Mouse (Mus musculus) embryo, embryonic 11 days (tissue): Measurements from ENCODE around the gene Tmprss11e.

Experiments
- DNase-seq: peaks from one replicate; pipeline ENCODE4 v3.0.0-alpha.2; 2015

Tmprss11e gene

DNA sequence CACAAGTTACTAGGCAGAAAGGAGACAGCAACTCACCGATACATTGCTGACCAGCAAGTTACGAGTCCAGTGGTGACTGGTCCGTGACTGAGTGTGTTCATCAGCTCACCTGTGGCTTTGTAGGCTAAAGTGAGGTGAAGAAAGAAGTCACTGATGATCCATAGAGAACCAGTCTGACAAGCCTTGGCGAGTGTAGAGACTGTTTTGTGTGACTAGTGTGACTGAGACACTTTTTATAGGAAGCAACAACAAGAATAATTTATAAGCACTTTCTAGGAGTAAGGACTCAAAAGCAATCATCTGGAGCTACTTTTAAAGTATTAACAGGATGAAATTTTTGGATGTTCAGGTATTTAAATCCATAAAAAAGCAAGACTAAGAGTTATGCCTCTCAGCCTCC is at the start of gene Tmprss11e:
TSS of gene Tmprss11e (minus strand) at position 101 of the 400 bp plus-strand sequence.
- no peak for DNase-seq

DNA sequence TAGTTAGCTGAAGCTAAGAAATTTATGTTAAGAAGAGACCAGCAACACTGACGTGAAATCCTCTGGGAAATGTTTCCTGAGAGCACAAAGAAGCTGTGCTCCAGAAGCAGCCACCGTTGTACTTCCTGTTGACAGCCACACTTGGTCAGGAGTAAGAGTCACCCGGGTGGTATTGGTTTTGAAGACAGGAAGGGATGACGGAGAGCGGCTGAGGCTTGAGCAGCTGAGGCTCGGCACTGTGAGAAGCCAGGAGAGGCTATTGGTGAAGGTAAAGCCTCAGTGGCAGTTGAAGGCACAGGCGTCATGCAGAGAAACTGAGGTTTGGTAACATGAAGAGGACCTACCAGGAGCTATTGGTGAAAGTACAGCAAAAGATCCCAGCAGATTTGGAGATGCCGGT is 47.2 kb upstream of the Tmprss11e start:
- DNase-seq, result no peak

DNA sequence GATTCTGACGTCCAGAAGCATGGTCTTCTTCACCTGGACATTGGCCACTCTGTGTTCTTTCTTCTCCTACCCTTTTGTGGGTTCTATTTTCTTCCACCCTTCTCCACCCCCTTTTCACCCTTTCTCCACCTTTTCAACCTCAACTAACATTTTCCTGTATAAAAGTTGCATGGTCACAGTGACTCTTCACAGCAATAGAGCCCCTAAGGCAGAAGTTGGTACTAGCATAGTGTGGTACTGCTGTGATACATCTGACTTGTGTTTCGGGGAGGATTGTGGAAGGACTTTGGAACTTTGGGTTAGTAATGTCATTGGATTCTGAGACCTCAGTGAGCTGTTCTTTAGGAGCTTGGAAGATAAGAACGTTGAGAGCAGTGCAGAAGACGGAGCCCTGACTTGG is 46.6 kb upstream of the Tmprss11e start:
- no peak for DNase-seq

DNA sequence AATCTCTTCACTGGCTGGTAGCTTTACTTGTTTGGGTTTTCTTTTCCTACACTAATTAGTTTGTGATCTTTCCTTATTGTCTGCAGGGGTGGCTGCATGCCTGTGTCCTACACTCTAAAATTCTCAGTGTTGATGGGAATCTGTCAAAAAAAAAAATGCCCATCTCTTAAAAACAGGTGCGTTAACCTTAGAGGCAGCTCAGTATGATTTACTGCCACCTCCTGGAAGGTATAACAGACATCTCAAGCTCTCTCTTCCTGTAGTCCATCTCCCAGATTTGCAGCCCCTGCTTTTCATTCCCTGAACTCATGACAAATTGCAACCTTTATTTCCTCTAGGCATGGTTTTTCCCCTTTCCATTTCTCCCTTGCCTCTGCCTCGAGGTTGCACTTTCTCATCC is 44.3 kb upstream of the Tmprss11e start:
- no peak for DNase-seq

DNA sequence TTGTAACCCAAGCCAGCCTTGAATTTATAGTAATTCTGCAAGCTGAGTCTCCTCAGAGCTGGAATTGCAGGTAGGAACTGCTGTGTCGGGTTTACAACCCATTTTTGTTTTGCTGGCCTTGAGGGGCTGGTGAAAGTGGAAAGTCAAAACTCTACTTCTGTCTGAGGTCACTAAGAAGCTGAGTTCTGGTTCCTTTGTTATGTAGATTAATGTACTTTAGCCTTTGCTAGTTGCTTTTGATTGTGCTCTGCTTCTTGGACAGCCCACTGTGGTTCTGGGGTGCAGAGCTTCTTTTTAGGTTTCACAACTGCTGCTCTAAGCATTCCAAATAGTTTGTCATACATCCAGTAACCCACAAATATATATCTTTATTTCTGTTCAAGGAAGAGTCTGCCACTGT is 41.2 kb upstream of the Tmprss11e start:
- DNase-seq, result no peak

DNA sequence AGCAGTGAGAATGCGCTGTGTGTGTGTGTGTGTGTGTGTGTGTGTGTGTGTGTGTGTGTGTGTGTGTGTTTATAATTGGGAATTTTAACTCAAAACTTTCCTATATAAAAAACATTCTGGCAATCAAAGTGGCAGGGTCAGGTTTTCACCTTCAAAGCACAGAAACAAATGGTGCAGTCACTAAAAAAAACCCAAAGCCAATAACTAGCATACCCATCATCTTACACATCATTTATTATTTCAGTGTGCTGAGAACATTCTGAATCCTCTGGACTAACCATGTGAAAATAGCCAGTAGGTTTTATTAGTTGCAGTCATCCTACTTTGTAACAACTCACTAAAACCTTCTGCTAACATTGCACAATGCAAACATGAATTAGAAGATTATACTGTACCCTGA is 38.6 kb upstream of the Tmprss11e start:
- DNase-seq, result no peak

DNA sequence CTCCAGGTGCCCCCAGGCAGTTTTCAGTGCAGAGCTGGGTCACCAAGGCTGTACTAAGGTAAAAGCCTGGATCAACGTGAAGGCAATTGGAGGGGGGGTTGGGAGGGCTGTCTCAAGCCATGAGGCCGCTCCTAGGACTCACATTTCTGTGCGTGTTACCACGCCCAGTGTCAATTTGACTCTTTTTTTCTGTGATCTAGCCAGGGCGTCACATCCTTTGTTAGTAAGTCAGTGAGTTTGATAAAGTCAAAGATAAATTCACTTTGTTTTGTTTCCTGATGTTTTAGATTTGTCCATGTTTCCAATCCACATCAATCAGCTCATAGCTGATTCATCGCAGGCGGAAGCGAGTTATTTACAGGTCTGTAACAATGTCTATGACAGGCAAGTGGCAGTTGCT is 37.4 kb upstream of the Tmprss11e start:
- DNase-seq, result peak; percentile 18

DNA sequence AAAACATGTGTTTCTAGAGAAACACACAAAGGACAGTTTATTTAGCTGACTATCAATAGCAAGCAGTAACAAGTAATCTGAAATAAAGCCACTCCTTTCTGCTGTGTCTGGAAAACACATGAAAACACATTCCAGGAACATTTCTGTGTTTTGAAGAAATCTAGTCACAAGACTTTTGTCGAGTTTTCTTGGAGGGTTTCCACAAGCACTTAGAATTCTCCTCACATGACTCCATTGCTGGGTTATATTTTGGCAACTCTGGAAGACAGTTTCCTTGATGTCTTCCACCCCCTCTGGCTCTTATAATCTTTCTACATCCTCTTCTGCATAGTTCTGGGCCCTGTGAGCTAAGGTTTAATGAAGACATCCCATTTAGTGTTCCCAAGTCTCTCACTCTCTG is 32.9 kb upstream of the Tmprss11e start:
- no peak for DNase-seq

DNA sequence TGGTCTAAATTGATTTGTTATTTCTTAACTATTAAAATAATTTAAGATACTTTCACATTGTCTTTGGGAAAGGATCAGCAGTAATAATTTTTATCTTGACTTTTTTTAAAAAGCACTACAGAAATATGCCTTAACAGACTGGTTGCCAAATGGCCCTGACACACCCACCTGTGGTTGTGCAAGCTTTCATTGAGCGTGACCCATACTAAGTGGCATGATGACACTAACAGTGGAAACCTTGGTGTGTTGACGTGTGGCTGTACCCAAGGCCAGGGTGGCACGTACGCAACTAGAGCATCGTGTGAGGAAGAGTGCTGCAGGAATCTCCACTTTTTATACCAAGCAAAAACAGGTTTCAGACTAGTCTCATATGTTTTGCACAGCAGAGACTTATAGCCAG is 31.3 kb upstream of the Tmprss11e start:
- no peak for DNase-seq

DNA sequence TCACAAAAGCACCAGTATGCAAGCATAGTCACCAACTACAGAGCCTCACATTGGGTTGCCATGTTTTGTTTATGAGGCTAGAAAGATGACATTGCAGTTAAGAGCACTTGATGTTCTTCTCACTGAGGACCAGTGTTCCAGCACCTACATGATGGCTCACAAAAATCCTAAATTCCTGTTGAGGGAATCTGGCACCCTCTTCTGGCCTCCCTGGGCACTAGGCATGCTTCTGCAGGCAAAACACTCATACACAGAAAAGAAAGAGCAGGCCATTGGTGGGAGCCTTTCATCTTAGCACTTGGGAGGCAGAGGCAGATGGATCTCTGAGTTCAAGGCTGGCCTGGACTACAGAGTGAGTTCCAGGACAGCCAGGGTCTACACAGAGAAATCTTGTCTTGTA is 25.4 kb upstream of the Tmprss11e start:
- no peak for DNase-seq

DNA sequence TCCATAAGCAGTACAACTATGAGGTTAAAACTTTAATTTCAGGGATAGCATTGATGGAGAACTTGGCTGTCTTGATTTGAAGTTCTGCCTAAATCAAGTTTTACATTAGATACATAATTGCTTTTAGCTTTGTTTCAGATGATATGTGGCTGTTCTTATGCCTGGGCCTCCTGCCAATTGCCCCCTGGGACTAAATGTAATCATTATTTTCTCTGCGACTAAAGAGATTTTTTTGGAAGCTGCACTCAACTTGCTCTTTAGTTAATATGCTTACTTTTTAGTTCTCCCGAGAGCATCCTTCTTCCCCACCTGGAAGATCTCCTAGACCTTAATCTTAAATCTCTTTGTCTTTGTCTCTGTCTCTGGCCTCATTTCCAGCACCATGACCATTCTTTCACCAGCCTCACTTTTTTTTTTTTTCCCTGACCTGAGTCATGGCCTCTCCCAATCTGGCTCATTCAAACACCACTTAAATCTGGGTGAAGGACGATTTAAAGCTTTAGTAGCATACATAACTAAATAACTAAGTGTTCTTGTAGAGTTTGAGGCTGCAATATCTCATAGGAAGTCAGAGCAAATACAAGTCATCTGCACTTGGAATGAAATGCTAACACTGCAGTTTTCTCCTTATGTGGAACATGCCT is 23.5 kb upstream of the Tmprss11e start:
- no peak for DNase-seq

DNA sequence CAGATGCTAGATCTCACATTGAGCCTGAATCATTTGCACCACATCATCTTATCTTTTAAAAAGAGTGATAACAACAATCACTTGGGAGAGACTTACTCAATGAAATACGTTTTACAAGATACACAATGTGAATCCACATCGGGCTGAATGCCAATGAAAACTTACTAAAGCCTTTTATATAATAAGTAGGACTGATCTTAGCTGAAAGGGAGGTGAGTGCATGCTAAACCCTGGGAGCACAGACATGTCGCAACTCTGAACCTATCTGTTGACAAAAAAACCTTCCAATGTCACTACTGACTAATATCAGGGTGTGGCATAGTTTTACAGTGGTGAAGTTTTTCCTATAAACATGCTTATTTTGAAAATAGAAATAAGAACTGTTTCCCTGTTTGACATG is 2.8 kb downstream of the Tmprss11e start:
- DNase-seq, result no peak

DNA sequence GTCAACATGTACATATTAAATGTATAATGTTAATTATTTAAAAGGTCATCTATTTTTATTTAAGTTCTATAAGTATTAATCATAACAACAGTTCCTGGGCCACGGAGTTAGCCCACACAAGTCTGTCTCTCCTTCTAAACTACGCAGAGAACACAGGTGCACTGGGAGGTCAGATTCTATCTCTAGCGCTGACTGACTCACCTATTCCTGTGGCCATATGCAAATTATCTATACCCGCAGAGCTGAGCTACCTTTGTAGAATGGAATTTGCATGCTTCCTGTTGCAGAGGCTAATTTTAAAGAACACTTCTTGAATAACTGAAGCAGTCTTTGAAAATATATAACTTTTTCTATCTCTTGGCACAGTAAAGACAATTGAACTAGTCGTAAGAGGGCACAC is 4.5 kb downstream of the Tmprss11e start:
- no peak for DNase-seq

DNA sequence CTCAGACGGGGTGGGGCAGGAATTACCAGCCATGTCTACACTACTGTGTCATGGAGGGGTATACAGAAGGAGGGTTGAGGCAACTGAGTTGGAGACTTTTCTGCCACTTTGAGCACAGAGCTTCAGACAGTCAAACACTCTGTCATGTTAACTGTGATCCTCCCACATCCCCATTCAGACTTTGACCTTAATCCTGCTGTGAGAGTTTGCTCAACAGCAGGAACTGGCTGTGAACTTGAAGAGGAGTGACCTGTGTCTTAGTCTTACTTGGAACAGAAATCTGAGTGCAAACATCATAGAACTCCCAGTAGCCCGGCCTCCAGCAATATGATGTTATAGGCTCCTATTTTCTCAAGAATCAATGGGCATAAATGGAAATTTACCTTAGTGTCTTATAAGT is 9.8 kb downstream of the Tmprss11e start:
- DNase-seq, result no peak

DNA sequence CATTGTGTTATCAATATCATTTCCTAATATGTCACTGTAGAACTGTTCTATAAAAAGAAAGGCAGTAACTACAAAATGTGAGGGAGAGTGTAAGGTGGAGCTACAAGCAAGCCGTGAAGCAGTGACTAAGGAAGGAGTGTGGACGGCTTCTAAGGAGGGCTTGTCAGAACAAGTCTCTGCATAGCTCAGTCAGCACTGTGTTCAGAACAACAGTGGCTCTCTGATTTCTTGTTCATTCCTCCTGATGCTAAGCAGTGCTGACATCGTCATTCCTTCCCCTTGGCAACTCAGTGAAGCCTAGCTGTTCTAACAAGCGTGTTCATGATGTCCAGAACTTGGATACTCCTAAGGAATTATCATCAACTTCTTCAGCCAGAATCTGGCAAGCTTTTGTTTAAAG is 15.0 kb downstream of the Tmprss11e start:
- DNase-seq, result peak; percentile 7

DNA sequence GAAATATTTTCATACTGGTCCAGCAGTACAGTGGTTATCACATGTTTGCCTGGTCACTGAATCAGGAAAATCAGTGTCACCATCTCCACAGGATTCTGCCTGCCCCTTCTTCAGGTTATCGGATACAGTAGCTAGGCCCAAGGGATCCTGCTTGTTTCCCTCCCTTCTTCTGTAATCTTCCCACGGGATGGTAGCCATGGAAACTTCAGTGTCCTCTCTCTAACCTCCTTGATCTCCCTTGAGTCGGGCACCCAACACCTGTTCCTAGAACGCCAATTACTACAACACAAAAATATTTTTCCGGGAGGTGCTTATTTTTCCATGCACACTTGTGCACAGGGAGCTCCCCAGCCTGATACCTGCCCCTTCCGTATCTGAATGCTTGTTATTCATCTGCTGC is 17.0 kb downstream of the Tmprss11e start:
- DNase-seq, result no peak

DNA sequence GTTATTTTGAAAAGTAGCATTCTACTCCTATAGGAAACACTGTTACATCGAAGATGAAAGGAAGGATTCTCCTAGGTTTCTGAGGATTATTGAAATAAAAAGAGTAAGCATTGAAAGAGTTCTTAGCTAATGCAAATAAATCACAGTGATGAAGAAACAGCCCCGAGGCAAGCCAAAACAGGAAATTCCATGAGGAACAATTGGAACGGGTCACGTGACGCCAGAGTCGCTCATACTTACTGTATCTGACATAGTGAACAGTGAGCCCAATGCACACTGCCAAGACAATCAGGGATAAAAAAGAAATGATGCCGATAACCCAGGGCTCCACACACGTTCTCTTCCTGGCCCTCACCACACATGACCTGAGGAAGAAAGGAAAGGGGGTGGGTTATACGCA is 18.6 kb downstream of the Tmprss11e start:
- DNase-seq, result no peak

DNA sequence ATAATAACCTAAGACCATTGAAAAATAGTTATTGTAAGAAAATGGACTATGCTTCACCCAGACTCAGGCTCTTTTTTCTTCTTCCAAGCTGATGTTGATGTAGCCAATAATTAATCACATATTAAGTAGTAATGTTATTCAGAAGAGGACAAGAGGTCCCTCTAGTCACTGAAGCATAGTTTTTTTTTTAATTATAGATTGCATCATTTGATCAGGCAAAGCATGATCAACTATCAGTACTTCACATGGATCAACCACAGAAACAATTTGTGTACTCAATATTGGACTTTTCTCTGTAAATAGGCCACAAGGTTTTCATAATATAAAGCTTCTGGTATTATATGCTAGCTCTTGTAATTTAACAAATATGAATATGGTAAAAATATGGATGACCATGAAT is 20.6 kb downstream of the Tmprss11e start:
- no peak for DNase-seq

DNA sequence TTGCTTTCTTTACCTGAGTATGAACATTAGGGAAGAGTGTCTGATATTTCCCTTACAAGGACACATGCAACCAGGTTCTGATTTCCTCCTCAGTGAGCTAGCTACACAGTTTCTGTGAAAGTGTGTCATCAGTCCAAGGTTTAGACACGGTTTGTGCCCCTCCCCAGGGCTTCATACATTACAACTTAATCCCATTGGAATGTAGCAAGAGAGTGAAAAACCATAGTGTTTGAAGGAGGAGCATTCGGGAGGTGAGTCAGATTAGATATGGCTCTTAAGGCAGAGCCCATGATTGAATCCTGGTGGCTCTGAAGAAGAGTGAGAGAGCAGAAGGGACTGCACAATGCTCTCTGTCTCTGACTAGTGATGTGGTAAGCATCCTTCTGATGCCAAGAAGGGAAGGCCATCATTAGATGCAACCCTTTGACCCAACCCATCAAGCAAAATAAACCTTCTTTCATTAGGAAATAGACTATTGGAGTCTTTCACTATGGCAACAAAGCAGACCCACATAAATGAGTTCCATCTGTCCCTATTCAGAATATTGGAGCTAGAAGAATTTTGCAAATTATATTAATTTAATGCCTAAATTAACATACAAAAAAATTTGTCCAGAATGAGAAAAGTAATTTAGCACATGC is 22.7 kb downstream of the Tmprss11e start:
- DNase-seq, result no peak

DNA sequence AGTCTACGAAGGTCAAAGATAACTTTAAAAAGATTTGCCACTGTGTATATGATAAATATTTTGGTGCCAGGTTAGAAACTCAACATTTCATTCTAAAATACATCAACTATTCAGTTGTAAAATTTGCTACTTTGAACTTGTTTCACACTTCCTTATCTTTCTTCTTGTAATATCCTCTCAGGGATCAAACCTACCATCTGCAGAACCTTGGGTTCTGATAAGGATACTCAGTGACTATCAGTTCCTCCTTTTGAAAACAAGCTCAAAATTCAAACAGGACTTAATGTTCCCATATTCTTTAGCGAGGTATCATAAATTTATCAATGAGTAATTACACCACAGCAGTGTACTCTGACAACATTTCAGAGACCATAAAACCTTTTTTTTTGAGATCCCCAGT is 30.6 kb downstream of the Tmprss11e start:
- DNase-seq, result no peak

DNA sequence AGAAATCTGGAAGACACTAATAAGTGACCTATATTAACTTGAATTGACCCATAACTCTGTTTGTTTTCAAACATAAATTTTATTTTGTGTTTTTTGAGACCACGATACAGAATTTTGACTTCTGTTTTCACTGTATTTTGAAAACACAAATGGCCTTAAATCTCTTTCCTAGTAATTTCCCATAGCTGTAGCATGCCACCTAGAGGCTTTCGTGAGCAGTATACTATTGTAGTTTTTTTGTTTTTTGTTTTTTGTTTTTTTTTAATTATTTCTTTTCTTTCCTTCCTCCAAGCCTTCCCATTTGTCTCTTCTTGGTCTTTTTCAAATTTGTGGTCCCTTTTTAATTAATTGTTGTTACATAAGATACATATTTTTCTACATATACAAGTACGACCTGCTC is 40.7 kb downstream of the Tmprss11e start:
- no peak for DNase-seq

DNA sequence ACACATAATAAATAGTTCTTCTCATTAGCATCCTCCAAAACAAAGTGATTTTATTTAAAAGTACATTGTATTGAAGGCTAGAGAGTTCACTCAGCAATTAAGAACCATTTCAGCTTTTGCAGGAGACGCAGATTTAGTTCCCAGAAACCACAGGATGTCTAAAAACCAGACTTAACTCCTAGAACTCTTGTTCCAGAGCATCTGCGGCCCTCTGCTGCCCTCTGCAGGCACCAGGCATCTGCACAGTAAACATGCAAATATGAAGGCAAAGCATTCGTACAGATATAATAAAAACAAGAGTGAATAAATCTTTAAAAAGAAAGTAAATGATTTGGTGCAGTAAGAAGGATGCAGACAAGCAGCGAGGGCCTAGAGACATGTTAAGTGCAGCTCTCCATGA is 60.9 kb downstream of the Tmprss11e start:
- peak; percentile 61 for DNase-seq

DNA sequence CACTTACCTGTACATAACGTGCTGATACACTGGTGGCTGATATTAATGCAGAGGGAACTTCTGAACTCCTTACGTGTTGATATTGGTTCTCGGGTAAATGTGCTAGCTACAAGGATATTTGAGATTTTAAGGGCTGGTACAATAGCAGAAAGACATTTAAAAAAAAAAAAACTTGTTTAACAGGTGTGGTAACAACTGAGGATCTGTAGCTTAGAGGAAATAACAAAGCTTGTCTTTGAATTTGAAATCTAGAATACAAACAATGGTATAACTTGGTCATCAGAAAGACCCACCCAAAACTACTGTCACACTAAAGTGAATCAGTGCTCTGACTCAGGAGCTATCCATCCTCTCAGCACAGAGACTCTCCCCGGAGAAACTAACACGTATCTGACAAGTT is 69.4 kb downstream of the Tmprss11e start, which contains the start of gene Tmprss11b:
TSS of gene Tmprss11b (minus strand) at position 101 of the 400 bp plus-strand sequence.
- DNase-seq, result no peak
